Mouse (Mus musculus): ENCODE data around the gene Chst5.

DNA sequence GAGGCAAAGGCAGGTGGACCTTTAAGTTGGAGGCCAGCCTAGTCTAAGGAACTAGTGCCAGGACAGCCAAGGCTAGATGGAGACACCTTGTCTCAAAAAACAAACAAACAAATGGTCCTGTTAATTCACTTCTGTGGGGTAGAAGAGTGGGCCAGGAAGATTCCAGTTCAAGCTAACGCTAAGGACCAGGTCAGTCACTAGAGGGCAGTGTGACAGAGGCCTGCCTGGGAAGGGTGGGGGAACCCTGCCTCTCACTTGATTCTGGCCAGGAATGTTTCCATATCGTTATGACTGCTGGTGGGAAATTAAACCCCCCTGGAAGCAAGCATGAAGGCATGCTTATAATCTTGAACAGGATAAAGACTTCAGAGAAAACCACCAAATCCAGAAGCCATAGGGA is 28.7 kb downstream of the Chst5 start:
- peak; percentile 87; the same call in 1 of the 2 replicates for TF ChIP-seq CTCF (IDR thresholded peaks at IDR 0.05; ENCODE audit: extremely low read depth, insufficient read length, insufficient replicate concordance, low read depth, low read length)
- no peak for TF ChIP-seq POLR2A (IDR thresholded peaks at IDR 0.05; ENCODE audit: low read depth, low read length)
